Mouse (Mus musculus): ENCODE results near the gene Tmem242.

DNA sequence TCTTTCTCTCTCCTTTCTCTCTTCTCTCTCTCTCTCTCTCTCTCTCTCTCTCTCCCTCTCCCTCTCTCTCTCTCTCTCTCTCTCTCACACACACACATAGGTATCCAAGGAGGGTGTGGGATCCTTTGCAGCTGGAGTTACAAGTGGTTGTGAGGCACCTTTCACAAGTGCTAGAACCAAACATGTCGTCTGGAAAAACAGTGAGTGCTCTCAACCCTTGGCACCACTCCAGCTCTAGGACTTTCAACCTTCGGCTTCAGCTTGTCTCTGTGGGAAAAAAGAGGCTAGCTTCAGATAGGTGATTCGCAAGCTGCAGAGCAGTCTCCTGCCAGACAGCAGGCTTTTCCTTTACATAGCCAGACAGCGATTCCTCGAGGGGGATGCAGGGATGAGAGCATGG, 3.7 kb upstream of the Tmem242 start:
- TF ChIP-seq POLR2A (IDR thresholded peaks at IDR 0.05; ENCODE audit: control insufficient read depth, extremely low read depth, insufficient read depth, low read length, poor library complexity) (no peak), CTCF (IDR thresholded peaks at IDR 0.05; ENCODE audit: borderline replicate concordance, control insufficient read depth, extremely low read depth, insufficient read depth, low read length, poor library complexity) (no peak)
